Mouse (Mus musculus) right cerebral cortex, postnatal 10 days (tissue): ENCODE data around the gene Fdxacb1.

ENCODE experiments used
- DNase-seq, 2 experiments: peaks; one replicate each; pipeline ENCODE4 v3.0.0; 2021; ENCODE audit warnings: low spot score in 2 of 2

Gene Fdxacb1

DNA sequence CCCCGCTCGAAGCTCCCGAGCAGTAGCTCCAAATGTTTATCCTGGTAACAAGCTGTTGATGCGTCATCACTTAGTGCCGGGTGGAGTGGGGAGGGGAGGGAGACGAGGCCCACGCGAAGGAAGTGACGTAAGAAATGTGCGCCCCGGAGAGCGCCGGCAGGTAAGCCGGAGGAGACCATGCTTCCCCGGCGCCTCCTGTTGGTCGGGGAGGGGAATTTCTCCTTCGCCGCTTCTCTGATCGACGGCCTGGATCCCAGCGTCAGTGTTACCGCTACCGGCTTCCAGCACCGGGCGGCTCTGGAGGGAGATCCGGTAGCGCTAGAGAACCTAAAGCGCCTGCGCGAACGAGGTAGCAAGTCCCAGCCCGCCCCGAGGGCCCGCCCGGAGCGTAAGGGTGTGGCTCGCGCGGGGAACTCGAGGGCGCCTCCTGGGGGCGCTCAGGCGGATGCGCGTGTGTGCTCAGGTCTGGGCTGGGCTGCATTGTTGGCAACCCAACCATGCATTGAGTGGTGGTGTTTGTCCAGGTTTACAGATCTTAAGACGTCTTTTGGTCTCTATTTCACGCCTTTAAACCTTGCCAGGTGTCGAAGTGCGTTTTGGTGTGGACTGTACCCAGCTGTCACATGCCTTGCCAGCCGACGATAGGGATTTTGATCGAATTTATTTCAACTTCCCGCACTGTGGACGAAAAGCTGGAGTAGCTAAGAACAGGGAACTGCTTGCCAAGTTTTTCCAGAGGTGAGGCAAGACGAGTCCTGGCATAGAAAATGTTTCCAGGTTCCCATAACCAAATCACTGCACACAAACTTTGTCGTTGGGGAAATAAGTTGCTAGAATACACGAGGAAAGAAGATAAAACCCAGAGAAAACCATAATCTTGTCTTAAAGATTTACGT, at the start of gene Fdxacb1:
Gene Fdxacb1, plus strand, starts transcription at position 130 of the 896 bp plus-strand sequence.
- DNase-seq, result peak; percentile 99

DNA sequence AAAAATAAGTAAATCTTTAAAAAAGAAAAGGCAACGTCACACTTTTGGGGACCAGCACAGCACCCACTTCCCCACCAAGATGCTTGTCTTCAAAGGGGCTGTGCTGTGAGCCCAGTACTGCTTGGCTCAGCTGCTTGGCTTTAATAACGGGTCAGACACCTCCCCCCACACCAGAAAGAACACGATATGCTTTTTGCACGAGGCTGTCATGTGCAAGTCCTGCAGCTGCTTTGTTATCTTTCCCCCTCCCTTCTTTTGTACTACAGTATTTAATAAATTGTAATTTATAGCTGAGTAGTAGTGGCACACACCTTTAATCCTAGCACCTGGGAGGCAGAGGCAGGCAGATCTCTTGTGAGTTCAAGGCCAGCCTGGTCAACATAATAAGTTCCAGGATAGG, 49.2 kb upstream of the Fdxacb1 start:
- no peak for DNase-seq

DNA sequence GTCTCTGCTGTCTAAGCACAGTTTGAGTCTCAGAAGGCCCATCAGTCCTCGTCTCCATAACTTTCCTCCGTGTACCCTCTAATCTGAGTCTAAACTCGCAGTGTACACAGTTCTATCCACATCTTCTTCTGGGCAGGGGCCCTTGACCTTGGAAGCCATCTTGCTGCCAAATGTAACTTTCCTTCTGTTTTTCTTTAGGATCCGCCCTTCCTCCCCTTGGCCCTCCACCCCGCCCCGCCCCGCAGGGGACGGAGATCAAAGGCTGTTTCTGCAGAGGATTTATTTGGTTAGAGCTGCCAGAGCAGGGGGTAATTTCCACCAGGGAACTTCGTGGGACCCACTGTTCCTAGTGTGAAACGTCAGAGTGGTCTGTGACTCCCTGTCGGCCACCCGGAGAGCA, 47.0 kb upstream of the Fdxacb1 start:
- no peak for DNase-seq

DNA sequence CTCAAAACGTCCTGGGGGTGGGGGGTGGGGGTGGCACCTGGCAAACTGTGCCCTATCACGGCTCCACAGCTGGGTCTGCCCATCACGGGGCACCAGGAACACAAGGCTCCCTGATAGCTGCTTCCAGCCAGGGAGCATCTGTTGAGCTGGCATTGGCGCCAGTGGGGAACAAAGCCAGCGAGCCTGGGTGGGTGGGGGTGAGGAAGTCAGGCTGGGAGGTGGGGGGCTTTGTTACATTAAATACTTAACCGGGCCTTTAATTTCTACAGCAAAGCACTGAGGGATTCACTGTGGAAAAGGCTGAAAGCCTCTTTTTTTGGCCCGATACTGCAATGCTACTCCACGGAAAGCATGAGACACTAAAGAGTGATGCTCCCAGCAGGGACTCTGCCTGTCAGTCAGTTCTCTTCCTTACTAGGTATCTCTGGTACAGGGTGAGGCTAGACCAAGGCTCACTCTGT, 45.6 kb upstream of the Fdxacb1 start:
- DNase-seq, result peak in 1 of 2 experiments; percentile 58

DNA sequence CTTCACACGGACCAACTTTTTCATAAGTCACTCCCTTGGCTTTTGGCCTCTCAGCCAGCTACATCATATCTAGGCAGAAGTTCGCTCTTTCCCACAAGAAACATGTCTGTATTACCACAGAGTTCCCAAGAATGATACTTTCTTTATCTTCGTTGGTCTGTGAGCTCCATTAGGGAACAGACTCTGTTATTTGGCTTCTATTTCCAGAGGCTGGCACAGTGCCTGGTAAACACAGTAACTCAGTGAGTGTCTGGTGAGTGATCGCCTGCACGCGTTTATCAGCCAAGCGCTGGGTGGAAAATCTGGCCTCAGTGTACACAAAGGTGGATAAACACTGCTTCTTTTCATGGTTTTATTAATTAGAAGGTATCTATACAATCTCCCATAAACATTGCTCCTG, 44.6 kb upstream of the Fdxacb1 start:
- peak; percentile 87 for DNase-seq

DNA sequence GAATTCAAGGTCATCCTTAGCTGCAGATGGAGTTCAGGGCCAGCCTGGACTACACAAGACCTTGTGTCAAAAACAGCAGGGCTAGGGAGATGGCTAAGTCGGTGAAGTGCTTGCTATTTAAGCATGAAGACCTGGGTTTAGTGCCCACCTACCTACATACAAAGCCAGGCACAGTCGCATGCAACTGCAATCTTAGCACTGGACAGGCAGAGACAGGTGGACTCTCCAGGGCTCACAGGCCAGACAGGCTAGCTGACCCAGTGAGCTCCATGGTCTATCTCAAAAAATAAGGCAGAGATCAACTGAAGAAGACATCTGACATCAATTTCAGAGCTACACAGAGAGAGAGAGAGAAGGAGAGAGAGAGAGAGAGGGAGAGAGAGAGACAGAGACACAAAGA, 43.9 kb upstream of the Fdxacb1 start:
- DNase-seq, result no peak

DNA sequence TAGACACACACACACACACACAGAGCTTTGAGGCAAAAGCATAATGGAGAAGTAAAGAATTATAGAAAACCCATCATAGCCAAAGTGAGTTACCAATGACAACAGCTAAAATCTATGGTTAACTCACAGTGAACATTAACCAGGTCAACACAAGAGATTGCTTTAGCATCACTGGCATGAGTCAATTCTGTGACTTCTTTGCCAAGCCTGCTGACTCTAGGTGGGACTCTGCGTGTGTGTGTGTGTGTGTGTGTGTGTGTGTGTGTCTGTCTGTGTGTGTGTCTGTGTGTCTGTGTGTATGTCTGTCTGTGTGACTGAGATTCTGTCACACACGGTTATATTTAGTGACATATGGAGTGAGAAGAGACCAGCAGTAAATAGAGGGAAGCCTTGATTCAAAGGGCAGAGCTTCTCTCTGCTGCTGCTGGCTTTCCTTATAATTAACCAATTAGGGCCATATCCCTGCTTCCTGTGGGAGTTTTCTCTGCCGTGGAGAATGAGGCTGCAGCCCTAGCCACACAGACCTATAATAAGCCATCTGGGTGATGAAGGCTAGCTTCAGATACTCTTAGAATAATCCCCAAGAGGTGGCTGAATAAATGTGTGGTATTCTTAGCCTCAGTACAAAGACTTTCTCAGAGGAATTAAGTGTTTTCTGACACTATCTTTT, 43.2 kb upstream of the Fdxacb1 start:
- no peak for DNase-seq

DNA sequence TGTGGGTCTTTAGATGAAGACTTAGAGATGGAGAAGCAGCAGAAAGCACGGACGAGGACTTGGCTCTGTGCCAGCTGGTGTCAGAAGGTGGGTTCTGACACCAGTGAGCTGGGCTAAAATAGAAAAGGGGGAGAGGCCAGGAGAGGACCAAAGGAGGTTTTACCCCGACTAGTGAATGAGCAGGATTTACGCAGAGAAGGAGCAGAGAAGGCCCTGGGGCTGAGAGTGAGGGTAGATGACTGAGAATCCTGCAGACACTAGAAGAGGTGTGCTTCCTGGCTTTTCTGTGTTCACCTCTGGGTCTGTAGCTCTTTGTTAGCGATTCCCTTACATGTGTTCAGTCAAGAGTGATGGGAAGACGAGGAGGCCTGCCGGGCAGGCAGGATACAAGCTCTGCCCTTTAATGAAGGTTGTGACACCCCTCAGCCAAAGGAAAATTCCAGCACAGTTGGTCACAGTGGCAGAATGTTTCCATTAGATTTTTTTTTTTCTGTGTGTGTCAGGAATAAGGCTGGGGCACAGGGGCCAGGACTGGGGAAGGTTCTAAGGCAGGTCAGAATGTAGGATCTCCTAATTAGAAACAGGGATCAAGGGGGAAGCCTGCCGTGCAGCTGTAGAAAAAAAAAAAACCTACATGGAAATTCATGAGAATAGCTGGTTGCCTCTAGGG, 42.0 kb upstream of the Fdxacb1 start:
- no peak for DNase-seq

DNA sequence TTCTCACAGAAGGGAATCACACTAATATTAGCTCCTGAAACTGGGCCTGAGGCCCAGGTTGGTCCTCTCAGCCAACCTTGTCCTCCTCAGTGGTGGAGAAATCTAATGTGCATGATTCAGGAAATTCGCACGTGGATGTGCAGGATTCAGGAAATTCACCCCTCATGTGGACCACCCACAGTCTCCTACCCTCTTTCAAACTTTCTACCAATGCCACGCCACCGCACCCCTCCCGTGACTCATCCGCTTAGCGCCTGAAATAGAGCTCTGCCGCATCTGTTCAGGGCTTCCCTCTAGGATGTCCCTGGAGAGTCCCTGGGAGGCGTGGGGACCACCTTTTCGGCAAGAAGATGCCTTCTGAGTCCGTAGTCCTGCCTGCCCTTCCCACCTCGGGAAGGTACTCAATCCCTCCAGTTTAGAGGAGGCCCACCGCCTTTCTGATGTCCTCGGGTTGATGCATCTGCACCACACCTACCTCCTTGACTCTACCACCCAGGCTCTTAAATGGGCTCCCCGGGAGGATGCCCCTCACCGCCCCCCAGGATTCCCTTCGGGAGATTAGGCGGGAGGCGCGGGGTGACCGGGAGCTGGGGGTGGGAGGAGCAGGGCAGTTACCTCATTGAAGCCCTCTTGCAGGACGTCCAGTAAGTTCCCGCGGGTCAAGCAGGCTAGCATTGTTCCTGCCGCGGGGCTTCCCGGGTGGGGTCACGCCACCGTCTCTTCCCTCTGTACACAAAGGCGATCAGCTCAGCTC, 40.7 kb upstream of the Fdxacb1 start:
- DNase-seq, result peak; percentile 66 to 71

DNA sequence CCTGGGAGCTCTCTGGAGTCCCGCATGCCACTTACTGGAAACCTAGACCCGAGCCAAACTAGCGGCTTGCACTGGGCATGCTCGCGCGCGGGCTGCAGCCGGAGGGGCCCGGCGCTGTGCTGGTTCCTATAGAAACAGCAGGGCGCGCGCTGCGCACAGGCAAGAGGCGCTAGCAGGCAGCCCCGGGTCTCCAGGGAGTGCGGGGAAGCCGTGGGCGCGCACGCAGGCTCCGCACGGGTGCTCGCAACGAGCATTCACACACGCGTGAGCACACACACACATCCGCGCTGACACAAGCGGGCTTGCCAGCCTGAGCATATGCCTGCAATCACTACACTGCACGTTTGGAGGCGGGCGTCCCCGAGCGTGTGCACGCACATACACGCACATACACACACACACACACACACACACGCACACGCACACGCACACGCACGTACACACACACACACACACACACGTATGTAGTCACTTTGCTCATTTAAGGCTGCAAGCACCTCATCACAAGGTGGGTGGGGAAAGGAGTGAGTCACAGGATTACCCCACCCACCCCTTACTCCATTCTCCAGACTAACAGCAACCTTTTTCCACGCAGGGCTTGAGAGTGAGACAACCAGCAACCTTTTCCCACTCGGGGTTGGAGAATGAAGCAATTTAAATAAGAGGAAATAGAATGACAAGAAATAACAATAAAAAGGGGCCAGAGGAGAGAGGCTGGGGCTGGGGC, 39.9 kb upstream of the Fdxacb1 start:
- peak; percentile 95 to 96 for DNase-seq

DNA sequence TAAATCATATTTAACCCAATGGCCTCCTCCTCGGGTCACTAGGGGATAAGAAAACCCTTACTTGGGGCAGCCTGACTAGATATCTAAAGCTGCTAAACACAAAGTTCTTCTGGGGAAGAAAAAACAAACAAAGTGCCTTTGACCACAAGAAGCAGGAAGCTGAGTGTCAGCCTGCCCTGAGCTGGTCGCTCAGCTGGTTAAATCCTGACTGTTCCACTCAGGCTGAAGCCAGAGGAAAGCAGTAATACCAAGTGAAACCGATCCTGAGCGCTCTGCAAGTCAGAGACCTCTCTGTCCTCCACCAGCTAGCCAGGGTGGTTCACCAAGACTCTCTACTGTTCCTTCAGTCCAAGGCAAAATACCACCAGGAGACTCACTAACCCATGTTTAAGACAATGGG, 38.4 kb upstream of the Fdxacb1 start:
- no peak for DNase-seq

DNA sequence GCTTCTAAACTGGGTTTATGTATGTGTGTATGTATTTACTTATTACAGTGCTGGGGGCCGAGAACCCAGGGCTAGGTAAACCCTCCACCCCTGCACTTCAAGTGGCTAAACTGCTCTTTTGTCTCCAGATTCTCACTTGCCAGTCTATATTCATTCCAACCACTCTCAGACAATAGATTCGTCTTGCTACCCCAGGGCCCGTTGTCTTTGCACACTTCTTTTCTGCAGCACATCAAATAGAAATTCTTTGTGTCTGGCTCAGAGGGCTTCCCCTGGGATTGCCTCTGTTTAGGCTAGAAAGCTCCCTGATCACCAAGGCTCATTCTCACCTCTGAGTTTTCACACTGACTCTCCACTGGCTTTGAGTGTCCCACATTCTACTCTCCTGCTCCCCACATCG, 35.5 kb upstream of the Fdxacb1 start:
- no peak for DNase-seq

DNA sequence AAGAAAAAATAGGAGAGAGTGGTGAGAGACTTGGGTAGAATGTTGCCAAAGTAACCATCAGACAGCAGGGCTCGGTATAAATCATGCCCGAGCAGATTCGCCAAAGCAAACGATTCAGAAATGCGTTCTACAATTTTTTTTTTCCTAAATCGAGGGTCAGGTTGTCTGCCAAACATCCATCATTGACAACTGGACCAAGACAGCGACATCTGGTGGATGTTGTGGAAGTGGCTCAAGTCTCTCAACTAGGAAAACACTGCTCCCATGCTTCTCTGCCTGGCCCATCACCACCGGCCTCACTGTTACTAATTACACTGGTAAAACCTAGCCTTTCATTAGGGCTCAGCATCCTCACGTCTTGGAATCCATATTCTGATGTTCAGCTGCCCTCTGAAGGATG, 33.0 kb upstream of the Fdxacb1 start:
- DNase-seq, result peak in 1 of 2 experiments; percentile 62

DNA sequence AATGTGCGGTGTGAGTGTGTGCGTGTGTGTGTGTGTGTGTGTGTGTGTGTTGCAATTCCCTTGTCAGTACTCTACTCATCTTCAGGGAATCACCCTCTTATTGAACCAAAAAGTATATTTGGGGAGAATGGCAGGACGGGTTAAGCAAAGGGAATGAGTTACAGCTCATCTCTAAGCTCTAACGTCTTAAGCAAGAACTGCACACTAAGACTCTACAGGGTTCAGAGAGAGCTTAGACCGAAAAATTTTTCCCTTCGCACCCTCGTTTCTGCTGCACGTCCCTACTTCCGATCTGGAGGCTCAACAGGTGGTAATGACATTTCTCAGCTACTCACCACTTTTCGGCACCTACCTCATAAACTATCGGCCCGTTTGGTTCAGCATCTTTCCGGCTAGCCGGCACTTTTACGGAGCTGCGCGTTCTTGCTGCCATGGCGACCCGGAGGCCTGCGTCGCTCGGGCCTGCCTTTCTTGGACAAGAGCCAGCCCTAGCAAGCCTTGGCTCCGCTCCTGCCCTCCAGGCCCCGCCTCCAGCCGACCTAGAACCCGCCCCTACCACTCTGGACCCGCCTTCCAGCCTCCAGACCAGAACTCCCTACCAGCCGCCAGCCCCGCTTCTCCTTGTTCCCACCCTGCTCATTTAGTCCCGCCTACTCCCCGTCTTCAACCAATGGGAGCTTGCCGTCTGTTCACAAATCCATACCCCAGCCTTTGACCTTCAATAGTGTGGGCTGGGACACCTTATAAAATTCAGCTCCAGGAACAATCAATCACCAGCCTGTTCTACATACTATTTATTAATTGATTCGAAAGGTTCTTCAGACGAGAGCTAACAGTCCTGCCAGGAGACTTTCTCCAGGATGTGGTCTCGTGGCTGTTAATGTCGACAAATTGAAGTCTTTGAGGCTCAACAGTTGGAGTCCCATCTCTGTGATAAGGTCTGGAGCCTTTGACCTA, 28.8 kb upstream of the Fdxacb1 start, which contains the start of gene Dixdc1:
Gene Dixdc1, minus strand, starts transcription at position 604 of the 957 bp plus-strand sequence.
- peak; percentile 94 for DNase-seq

DNA sequence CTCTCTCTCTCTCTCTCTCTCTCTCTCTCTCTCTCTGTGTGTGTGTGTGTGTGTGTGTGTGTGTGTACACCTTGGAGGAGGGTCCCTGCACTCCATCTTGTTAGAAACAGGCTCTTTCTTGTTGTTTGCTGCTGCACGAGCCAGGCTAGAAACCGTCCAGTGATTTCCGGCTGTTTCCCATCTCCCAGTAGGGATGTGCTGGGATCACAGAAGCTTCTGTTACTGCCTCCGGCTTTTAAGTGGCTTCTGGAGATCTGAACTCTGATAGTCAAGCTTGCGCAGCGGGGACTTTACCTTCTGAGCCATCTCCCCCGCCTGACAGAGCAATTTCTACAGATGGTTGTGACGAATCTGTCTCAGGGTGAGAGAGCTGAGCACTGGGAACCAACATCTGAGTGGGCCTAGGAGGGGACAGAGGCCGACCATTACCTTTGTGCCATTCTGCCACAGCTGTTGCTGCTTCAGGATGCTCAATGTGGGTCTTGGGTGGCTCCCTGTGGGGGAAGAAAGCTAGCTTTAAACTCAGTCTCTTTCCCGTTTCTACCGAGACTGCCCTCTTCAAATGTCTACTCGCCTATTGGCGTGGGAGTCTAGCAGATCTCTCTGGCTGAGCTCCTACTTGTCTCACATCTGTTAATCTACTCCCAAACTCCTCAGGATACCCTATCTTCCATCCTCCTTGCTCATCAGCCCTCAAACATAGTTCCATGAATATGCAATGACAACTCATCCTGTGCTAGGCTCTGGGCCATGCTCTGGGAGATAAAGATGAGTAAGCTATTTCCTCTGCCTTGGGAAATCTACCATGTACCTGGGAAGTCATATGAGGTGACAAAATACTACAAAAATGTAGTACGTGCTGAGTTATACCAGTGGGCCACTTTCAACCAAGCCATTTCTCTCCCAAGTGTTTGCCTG, 26.9 kb upstream of the Fdxacb1 start:
- no peak for DNase-seq

DNA sequence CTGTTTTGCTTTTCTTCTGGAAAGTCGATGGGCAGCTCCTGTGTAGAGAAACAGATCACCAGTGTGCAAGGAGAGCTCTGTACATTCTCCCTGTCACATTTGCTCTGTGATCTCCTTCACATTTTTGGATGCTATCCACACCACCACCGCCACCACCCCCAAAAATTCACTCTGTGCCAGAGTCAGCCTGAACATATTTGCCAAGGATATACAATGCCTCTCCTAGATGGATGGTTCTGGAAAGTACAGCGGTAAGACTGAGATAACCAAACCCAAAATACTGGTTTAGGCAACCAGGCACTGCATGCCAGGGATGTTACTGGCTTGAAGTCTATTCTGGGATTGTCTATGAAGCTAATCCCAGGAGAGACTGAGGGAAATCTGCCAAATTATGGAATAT, 25.8 kb upstream of the Fdxacb1 start:
- DNase-seq, result no peak

DNA sequence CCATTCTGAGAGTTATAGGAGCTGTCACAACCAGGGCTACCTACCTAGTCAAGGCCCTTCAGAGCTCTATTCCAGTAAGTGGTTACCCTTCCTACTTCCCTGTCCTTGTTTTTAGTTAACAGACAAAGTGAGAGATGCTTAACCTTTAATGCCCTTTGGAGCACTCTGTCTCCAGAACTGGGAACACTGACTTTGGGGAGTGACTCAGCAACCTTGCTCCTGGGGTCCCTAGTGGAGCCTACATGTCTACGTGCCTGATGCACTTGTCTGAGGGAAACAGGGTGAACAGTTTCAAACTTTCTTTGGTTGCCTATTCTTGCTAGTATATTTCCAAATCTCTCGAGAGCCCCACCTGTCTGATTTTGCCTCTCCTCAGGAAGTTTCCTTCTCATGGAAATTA, 25.3 kb upstream of the Fdxacb1 start:
- DNase-seq, result no peak

DNA sequence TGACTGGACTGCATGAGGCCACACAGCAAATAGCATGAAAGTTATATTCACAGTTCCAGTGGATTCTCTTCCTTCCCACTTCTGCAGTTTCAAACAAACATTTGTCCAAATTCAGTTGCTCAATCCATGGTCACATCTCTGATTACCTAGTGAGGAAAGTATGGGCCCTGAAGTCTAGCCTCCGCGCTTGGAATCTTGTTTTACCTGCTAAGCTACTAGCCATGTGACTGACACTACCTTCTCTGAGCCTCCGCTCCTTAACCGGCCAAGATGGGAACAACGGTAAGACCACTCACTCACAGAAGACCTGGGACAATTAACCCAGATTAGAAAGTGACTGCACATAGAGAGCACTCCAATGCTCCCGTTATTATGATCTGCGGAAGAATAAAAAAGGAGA, 22.2 kb upstream of the Fdxacb1 start:
- DNase-seq, result no peak

DNA sequence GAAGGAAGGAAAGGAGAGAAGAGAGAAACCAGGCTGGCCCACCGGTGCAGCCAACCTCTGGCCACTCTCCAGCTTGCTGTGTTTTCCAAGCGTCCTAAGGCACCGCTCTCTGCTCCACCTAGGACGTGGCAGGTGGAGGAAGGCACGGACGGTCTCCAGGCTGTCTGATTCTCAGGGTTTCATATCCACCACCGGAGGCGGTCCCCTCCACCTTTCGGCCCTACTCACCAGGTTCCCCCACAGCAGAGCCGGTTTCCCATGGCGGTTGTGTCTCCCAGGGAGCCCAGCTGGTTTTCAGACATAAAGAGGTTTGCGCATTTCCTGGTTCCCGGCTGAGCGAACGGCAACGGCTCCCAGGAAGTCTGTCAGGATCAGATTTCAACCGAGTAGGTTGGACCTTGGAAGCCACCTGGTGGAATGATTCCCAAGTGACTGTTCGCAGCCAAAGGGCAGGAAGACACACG, 21.8 kb upstream of the Fdxacb1 start, which contains the start of gene 2310030G06Rik:
Gene 2310030G06Rik, minus strand, starts transcription at position 323 of the 464 bp plus-strand sequence.
- DNase-seq, result peak in 1 of 2 experiments; percentile 40
